8 mouse cellular contexts compared by ENCODE assay signal in the genomic region with DNA sequence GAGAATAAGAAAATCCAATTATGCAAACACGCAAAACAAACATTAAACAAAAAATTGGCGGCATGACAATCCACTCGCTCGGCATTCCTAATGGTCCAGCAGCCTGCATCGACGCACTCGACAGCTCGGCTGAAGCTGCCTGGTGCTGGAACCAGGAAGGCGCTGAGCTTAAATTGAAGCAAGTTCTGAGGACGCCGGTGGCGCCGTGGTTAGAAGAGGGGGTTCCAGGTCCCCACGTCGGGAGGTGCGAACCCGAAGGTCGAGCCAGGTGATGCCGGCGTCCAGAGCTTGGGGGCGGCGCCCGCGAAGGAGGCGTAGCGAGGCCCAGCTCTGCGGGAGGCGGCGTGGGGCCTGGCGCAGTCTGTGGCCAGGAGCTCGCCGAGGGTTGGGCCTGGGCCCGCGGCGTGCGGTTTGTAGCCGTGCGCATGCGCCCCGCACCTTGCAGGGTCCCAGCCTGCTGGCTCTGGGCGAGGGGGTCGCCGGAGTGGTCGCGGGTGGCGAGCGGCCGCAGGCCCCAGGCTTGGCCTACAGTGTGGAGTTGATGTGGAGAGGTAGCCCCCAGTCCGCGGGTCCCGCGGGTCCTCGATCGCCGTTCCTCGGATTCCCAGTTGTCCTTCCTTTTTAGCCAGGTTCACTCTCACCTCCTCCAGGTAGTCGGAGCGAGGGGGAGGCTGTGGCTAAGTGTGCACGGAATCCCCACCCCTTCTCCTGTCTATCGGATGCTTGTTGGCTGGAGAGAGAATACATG. TPM values are rescaled to one million over a fixed set of nuclear protein-coding genes. Genes with fewer than 3 reads are reported as not detected.
DNase-seq lines count a peak whose midpoint lies in the region; ATAC-seq lines count a peak whose summit lies in the region.

No protein-coding gene starts in this region.

- H3K36me3 ChIP-seq in hindbrain, embryonic 13.5 days, result no peaks in the 10 kb centered on the region

- H3K4me2 ChIP-seq in hindbrain, embryonic 13.5 days, result peak overlapping the region; percentile 65

- peak; percentile 96 for ATAC-seq in hindbrain, embryonic 13.5 days (ENCODE audit: low FRiP score)

- H3K27me3 ChIP-seq in hindbrain, embryonic 13.5 days, result peaks cover 34% of the 10 kb centered on the region

- peak overlapping the region; percentile 69 for H3K4me3 ChIP-seq in hindbrain, embryonic 13.5 days

- H3K4me1 ChIP-seq in hindbrain, embryonic 13.5 days (replicated peaks), result peaks cover 25% of the 10 kb centered on the region

- WGBS in hindbrain, embryonic 13.5 days, result under 1% methylated on average over 60 of the region's 60 CpGs

- peak overlapping the region; percentile 63 for H3K27ac ChIP-seq in hindbrain, embryonic 13.5 days

- H3K9me3 ChIP-seq in hindbrain, embryonic 13.5 days, result no peaks in the 10 kb centered on the region

- DNase-seq in R1 (ENCODE audit: low read depth, low spot score), result peak; percentile 88
- peak; percentile 76 to 81 for DNase-seq in cerebellum, postnatal 14 days
- peak; percentile 57 to 71 for DNase-seq in frontal cortex, postnatal 14 days (ENCODE audit: low spot score in 2 of 2)
- DNase-seq in layer of hippocampus, postnatal 25 days (ENCODE audit: extremely low spot score in 1 of 2, low spot score in 1 of 2), result peak; percentile 66 to 75
- DNase-seq in lung, postnatal 14 days, result peak; percentile 74
- peak; percentile 77 for DNase-seq in ovary, postnatal 36 days (ENCODE audit: low spot score)
- peak; percentile 80 for DNase-seq in thymus, postnatal 4 days

- peak overlapping the region; percentile 82 for H3K9ac ChIP-seq in hindbrain, embryonic 13.5 days

RNA-seq across cellular contexts. Expression of gene Shox2, which starts 4.1 kb away (rescaled TPM):
- polyA plus RNA-seq in hindbrain, embryonic 13.5 days (2015; fragmentation: Nextera tagmentation; extraction: Ambion mirVana), result 33.9 and 48.7 TPM in 2 replicates
- not detected for total RNA-seq in layer of hippocampus, postnatal 25 days (2021)

RNA-seq across cellular contexts. Expression of gene Rsrc1, which starts 4.5 kb away (rescaled TPM):
- 34.7 and 39.1 TPM in 2 replicates for polyA plus RNA-seq in hindbrain, embryonic 13.5 days (2015; fragmentation: Nextera tagmentation; extraction: Ambion mirVana)
- total RNA-seq in layer of hippocampus, postnatal 25 days (2021), result 10 to 100 TPM; 33.0 to 34.6 TPM

Comparison
In these comparisons a context has a peak if more than half of its experiments do, and no peak if none do; other contexts are left out.
1. Peak in every context shown above with its lines: DNase-seq, ATAC-seq, H3K4me3 ChIP-seq and H3K27ac ChIP-seq.